Mouse (Mus musculus) thymus, adult 2 months (tissue): ENCODE measurements at regions not wholly inside any gene's neighbourhood (a gene's known extent, or its start where the extent isn't known, plus 50 kb on each side); places are given as distances from the start of the nearest gene placed in this dataset.

Source experiments
- DNase-seq: peaks from one replicate; pipeline ENCODE4 v3.0.0; 2021
- H3K27ac ChIP-seq: fragments of 200-500 bp; 2 replicates; pipeline ENCODE4 v1.5.1; 2012; ENCODE audit warnings: low read length, control low read depth; ENCODE audit not compliant: control insufficient read depth, insufficient read depth
- H3K27me3 ChIP-seq: fragments of 200-500 bp; 2 replicates; pipeline ENCODE4 v1.6.1; 2012; ENCODE audit warnings: mild to moderate bottlenecking, low read length, moderate library complexity, mixed read lengths; ENCODE audit not compliant: control insufficient read depth, insufficient read depth
- H3K36me3 ChIP-seq: fragments of 200-500 bp; 2 replicates; pipeline ENCODE4 v1.6.1; 2012; ENCODE audit warnings: mild to moderate bottlenecking, low read length, moderate library complexity; ENCODE audit not compliant: control insufficient read depth, insufficient read depth
- H3K4me1 ChIP-seq: fragments of 200-500 bp; replicated peaks from 2 replicates; pipeline ENCODE4 v1.6.1; 2012; ENCODE audit warnings: low read length; ENCODE audit not compliant: control insufficient read depth, insufficient read depth
- H3K4me3 ChIP-seq: fragments of 200-500 bp; 2 replicates; pipeline ENCODE4 v1.5.1; 2012; ENCODE audit warnings: mild to moderate bottlenecking, low read length, control low read depth, moderate library complexity; ENCODE audit not compliant: control insufficient read depth, insufficient read depth
- CTCF ChIP-seq: fragments of 200-500 bp; IDR thresholded peaks from 2 replicates; pipeline ENCODE4 v1.5.1; 2012; ENCODE audit warnings: mild to moderate bottlenecking, control low read depth, low read length, moderate library complexity, borderline replicate concordance; ENCODE audit not compliant: control insufficient read depth, poor library complexity, insufficient read depth; ENCODE audit errors: extremely low read depth
- POLR2A ChIP-seq: fragments of 200-500 bp; IDR thresholded peaks from 2 replicates; pipeline ENCODE4 v1.6.1; 2012; ENCODE audit warnings: mild to moderate bottlenecking, low read length, control low read depth, moderate library complexity; ENCODE audit not compliant: control insufficient read depth, poor library complexity, insufficient read depth; ENCODE audit errors: extremely low read depth
- WGBS: fragments of 180-500 bp; shearing (Covaris S2); methylation state at CpG from one replicate; pipeline ENCODE4 v1.1.7; 2018; 5-methylcytosine and 5-hydroxymethylcytosine counted together

DNA sequence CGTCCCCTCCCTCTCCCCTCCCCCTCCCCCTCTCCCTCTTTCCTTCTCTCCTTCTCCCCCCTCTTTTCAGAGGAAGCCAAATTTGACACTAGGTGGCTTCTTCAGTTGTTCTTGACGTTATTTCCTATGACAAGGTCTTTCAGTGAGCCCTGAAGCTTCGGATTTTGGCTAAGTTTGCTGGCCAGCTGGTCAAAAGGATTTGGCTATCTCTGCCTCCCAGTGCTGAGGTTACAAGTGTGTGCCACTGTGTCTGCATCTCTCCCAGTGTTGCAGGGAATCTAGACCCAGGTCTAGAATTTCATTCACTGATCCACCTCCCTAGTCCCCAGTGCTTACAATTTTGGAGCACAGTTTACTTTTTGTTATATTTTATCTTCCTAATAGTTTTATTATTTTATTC, 329.7 kb upstream of the Gm21798 start:
- 52% methylated on average over 2 of the region's 3 CpGs for WGBS
- H3K4me3 ChIP-seq = no peak overlapping the region
- H3K4me1 ChIP-seq = no peaks in the 10 kb centered on the region
- no peak overlapping the region for H3K27ac ChIP-seq
- no peak for DNase-seq
- no peaks in the 10 kb centered on the region for H3K36me3 ChIP-seq
- H3K27me3 ChIP-seq = no peaks in the 10 kb centered on the region
- TF ChIP-seq POLR2A (no peak), CTCF (no peak)

DNA sequence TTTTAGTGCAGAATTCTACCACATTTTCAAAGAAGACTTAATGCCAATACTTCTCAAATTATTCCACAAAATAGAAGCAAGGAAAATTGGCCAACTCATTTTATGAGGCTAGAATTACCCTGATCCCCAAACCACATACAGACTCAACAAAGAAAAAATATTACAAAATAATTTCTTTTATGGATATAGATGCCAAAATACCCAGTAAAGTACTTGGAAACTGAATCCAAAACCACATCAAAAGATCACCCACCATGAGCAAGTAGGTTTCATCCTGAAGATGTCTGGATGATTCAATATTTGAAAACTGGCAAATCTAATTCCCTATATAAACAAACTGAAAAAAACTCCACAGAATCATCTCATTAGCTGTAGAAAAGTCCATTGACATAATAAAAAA, 316.7 kb upstream of the Gm21798 start:
- Histone ChIP-seq H3K36me3 (no peaks in the 10 kb centered on the region), H3K27me3 (no peaks in the 10 kb centered on the region), H3K27ac (no peak overlapping the region), H3K4me3 (no peak overlapping the region), H3K4me1 (no peaks in the 10 kb centered on the region)
- TF ChIP-seq POLR2A = no peak
- no peak for TF ChIP-seq CTCF
- DNase-seq = no peak

DNA sequence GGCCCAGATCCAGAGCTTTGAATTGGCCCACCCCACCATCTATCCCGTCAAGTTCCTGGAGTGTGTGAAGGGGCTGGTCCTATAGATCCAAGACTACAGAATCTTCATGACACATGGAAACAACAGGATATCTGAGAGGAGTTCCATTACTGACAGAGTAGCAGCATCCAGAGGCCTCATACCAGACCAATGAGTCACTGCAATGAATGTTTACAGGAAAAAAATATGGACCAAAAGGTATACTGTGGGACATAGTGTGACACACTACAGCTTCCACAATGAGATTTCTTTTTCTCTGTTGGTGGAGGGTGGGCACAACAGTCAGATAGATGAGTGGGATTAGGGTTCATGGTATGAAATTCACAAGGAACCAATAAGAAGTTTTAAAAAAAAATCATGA, 316.0 kb upstream of the Gm21798 start:
- no peaks in the 10 kb centered on the region for H3K27me3 ChIP-seq
- no peak overlapping the region for H3K4me3 ChIP-seq
- TF ChIP-seq POLR2A (no peak), CTCF (no peak)
- H3K36me3 ChIP-seq = no peaks in the 10 kb centered on the region
- WGBS = 92% methylated on average over 1 of the region's 1 CpGs
- no peak overlapping the region for H3K27ac ChIP-seq
- DNase-seq = no peak
- H3K4me1 ChIP-seq = no peaks in the 10 kb centered on the region

DNA sequence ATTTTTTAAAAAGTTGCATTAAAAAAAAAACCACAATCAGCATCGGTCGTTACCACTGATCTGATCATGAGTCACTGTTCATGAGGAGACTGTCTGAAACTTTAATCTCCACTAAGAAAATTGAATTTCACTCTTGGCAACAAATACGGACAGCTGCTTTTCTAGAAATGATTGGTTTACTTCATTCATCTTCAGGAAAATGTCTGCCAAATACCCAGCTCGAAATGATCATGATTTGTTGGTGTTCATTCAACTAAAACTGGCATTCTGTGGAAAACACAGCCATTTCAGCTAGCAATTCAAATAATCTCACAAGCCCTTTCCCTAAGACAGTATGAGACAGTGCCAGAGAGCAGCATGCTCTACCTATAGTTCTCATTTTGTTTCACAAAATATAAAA, 312.7 kb upstream of the Gm21798 start:
- H3K27me3 ChIP-seq = no peaks in the 10 kb centered on the region
- TF ChIP-seq CTCF (no peak), POLR2A (no peak)
- no peak overlapping the region for H3K4me3 ChIP-seq
- H3K36me3 ChIP-seq = no peaks in the 10 kb centered on the region
- 94% methylated on average over 4 of the region's 4 CpGs for WGBS
- DNase-seq = no peak
- H3K27ac ChIP-seq = no peak overlapping the region
- no peaks in the 10 kb centered on the region for H3K4me1 ChIP-seq

DNA sequence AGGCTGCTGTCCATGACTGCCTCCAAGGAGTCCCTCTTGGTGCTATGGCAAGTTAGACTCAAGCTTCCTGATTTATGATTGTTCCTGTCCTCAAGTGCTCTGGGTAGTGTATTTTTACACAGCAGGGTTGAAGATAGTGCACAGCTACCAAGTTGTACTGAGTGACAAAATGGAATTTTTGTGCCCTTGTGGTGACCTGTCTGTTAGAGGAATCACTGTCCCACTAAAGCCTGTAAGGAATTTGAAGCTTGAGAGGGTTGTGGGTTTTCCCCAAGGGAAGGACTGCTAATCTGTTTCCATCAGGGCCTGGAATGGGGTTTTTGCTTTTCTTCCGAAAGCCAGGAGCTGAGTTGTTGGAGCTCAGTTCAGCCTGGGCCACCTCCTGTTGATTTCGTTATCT, 306.8 kb upstream of the Gm21798 start:
- DNase-seq = no peak
- Histone ChIP-seq H3K4me3 (no peak overlapping the region), H3K27me3 (no peaks in the 10 kb centered on the region), H3K36me3 (no peaks in the 10 kb centered on the region), H3K4me1 (no peaks in the 10 kb centered on the region), H3K27ac (no peak overlapping the region)
- TF ChIP-seq CTCF = no peak
- 96% methylated on average over 2 of the region's 2 CpGs for WGBS

DNA sequence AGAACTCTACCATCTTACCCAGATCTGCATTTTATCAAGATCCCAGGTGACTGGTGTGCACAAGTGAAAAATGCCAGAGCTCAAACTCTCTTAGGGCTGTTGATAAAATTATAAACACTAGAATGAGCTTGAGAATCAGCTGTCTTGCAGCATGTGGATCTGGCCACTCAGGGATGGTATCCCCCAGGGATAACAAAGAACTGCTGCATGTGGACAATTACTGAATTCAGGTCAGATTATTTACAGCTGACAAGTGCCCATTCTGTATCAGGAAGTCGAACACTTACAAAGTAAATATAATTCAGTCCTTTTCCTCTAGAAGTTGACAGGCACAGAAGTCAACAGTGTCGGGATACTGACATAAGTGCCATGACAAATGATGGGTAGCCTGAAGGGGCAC, 306.3 kb upstream of the Gm21798 start:
- WGBS = 80% methylated on average over 2 of the region's 2 CpGs

DNA sequence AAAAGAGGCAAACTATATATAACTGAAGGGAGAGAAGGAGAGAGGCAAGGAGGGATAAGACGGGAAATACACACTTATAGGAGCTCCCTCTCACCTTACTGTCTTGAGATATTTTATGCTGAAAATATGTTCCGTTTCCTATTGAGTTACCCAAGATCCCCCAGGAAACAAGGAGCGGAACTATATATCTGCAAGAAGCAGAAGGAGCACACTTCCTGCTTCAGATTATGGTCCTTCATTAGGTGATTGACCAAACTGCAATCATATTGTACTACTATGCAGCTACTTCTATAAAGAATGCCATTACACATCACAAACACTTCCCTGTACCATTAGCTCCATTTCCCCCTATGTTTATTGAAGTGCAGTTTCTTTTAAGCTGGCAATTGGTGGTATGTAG, 304.9 kb upstream of the Gm21798 start:
- no peak for DNase-seq
- H3K4me3 ChIP-seq = no peak overlapping the region
- no peak overlapping the region for H3K27ac ChIP-seq
- no peaks in the 10 kb centered on the region for H3K4me1 ChIP-seq
- H3K36me3 ChIP-seq = no peaks in the 10 kb centered on the region
- WGBS = 75% methylated on average over 3 of the region's 3 CpGs
- no peaks in the 10 kb centered on the region for H3K27me3 ChIP-seq
- TF ChIP-seq POLR2A = no peak
- TF ChIP-seq CTCF = no peak

More for the DNA sequence above, 306.3 kb upstream of the Gm21798 start:
- TF ChIP-seq CTCF (no peak), POLR2A (no peak)
- H3K4me1 ChIP-seq = no peaks in the 10 kb centered on the region
- no peak overlapping the region for H3K27ac ChIP-seq
- H3K27me3 ChIP-seq = no peaks in the 10 kb centered on the region
- no peak overlapping the region for H3K4me3 ChIP-seq
- DNase-seq = no peak
- H3K36me3 ChIP-seq = no peaks in the 10 kb centered on the region
